Mouse (Mus musculus): ENCODE measurements around the gene Dda1.

The Dda1 gene

DNA sequence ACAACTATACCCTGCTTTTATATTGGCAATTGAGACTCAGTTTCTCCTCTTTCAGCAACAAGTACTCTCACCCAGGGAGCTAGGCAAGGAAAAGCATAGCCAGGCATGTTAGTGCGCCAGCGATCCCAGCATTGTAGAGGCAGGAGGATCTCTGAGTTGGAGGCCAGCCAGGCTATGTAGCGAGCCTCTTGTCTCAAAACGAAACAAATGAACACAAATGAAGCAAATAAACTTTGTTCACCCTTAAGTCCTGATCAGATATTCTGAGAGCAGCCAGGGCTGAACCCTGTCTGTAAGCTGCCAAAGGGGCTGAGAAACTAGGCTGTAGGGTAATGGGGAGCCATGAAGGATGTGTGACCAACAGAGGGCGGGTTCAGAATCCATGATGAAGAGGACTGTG lies 26.8 kb downstream of the Dda1 start:
- DNase-seq (ENCODE audit: low spot score in 2 of 2): no peak

DNA sequence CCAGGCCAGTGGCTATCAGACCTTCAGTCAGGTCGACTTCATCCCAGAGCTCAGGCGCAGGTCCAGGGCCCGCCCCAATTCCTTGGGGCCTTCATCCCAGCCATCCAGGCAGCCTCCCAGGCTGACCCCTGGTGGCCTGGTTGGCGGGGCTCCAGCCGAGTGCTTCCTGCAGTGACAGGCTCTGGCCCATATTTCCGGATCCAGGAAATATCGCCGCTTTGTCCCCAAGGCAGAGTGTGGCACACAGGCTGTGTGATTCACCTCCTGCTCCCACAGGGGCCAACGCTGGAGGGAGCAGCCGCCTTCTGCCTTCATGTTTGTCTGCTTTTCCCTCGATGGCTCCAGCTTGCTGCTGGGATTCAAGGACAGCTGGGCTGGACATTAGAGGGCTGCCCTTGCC lies 27.5 kb downstream of the Dda1 start:
- DNase-seq (ENCODE audit: low spot score in 2 of 2): peak; percentile 53 to 60

DNA sequence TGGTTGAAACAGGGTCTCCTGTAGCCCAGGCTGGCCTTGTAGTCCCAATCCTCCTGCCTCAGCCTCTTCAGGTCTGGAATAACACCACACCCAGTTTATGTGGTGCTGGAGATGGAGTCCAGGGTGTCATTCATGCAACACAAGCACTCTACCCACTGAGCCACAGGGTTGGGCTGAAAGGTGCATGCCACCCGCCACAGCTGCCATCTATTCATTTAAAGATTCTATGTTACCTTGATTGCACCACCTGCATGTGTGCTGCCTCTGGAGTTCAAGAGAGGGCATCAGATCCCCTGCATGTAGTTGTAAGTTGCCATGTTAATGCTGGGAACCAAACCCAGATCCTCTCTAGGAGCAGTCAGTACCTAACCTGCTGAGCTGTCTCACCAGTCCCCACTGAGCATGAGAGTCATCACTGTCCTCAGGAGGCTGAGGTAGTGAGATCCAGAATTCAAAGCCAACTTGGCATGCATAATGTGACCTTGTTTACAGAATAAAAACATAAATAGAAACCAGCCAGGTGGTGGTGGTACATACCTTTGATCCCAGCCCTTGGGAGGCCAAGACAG lies 28.2 kb downstream of the Dda1 start:
- no peak for DNase-seq (ENCODE audit: low spot score in 2 of 2)

DNA sequence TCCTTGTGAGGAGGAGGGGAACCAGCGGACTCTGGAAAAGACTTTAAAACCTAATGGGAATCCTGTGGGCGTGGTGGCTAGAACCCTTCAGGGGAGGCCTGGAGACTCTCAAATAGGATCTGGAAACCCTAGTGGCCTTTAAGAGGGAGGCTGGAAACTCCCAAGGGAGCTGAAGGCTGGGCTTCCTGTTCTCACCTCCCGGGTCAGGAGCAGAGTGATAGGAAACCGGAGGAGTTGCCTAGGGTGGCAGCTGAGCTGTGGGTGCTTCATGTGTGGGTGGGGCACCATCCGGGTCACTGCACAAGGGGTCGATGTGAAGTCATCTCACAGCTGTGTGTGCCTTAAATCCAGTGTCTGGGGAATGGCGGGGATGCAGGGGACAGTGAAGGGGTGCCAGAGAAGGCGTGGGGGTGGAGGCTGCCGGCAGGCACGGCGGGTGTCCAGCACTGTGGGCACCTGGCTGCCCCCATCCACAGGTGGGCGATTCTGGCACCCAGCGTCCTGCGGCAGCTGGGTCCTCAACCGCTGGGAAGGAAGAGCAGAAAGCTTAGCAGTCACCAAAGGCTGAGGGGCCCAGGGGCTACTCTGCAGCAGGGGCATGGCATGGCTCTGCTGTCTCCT lies 29.0 kb downstream of the Dda1 start:
- DNase-seq (ENCODE audit: low spot score in 2 of 2): no peak

DNA sequence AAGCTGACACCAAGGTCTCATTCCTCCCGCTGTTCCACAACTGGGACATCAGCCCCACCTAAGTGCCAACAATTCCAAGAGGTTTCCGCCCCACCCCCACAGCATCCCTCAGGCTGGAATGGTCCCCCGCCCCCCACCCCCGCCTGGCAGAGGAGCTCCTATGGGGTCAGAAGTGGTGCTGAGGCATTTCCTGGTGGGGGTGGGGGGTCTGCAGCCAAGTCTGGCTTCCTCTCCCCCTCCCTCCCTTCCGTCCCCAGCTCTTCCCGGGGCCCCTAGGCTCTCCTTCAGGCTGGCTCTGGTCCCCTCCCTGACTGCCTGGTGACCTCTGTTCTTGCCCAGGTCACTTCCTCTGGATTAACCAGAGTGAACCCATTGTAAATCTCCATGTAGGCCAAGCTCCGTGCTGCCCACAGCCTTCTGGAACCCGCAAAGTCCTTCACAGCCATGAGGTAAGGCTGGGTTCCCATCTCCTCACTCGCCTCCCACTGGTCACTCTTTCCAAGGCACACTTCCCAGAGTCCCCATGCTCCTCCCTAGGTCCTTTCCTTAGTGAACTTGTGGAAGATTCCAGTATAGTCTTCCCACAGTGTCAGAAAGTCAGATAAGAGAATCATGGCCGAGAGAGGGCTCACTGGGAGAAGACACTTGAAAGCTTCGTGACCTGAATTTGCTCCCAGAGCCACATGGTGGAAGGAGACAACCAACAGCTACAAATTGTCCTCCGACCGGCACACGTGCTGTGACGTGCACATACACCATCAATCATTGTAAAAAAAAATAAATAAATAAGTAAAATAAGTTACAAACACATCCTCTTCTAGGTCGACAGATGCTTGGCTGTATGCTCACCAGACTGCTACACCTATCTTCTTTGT lies 30.1 kb downstream of the Dda1 start:
- DNase-seq (ENCODE audit: low spot score in 2 of 2): no peak

DNA sequence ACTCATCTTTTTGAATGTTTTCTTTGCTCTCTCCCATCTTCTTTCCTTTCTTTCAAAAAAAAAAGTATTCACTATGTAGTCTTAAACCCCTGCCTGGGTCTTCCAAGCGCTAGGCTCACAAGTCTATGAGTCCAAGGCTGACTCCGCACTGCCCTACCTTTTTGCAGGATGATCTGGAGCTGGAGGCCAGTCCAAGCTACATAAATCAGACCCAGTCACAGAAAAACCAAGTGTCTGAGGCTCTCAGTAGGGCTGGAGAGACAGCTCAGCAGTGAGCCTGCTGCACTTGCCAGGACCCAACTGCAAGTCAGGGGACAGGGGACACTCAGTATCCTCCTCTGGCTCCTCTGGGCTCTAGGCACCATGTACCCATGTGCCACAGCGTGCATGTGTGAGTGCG lies 35.4 kb downstream of the Dda1 start:
- DNase-seq (ENCODE audit: low spot score in 2 of 2): no peak

DNA sequence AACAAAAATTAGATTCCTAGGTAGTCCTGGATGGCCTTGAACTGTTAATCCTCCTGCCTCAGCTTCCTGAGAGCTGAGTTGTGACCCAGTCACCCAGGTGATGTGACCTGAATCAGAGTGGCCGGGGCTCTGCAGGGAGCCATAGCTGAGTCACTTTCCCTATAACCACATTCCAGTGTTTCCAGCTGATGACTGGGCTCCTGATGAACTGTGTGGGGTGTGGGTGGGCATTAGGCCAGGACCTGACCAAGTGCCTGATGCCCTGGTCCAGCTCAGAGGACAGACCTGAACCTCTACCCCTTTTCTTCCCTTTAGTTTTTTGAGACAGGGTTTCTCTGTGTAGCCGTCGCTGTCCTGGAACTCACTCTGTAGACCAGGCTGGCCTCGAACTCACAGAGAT lies 36.3 kb downstream of the Dda1 start:
- no peak for DNase-seq (ENCODE audit: low spot score in 2 of 2)

DNA sequence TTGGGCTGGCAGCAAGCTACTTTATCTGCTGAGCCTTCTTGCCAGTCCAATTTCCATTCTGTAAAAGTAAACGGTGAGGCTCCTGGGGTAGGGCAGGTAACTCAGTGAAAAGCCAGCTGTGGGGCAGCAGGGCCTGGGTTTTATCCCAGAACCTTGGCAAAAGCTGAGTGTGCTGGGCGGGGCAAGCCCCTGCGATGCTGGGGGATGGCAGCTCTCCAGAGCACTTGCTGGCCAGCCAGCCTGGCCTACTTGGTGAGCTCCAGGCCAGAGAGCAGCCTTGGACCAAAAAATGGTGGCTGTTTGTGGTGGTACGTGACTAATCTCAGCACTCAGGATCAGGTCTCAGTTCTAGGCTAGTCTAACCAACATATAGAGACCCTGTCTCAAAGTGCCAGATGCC lies 37.0 kb downstream of the Dda1 start:
- no peak for DNase-seq (ENCODE audit: low spot score in 2 of 2)

DNA sequence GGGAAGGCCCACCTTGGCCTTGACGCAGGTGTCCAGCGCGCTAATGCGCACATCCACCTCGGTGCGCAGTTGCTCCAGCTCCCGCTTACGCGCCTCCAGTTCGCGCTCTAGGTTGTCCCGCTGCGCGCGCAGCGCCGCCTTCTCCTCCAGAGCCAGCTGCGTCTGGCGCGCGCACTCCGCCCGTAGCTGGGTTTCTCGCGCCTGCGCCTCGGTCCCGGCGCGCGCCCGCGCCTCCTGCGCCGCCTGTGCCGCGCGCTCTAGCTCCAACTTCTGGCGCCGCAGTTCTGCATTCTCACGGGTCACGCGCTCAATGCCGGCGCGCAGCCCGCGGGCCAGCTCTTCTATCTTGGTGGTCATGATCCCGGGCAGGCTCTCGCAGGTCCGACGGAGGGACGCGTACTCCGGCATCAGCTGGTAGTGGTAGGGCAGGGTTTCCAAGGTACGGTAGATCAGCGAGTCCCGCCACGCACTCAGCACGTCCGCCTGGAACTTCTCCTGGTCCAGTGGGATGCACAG lies 38.6 kb downstream of the Dda1 start:
- peak; percentile 34 to 67 for DNase-seq (ENCODE audit: low spot score in 2 of 2)

DNA sequence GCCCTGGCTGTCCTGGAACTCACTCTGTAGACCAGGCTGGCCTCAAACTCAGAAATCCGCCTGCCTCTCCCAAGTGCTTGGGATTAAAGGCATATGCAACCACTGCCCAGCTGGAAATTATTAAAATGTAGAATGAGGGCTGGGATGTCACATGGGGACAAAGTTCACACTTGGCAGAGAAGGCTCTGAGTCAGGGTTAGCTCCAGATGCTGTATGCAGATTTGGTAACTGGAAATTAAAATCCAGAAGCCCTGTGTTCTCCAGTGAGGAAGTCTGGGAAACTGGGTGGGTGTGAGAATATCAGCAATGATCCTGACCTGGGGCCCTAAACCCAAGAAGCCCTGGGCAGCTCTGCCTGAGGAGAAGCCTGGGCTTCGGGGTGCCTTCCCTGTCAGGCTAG lies 40.3 kb downstream of the Dda1 start:
- no peak for DNase-seq (ENCODE audit: low spot score in 2 of 2)

DNA sequence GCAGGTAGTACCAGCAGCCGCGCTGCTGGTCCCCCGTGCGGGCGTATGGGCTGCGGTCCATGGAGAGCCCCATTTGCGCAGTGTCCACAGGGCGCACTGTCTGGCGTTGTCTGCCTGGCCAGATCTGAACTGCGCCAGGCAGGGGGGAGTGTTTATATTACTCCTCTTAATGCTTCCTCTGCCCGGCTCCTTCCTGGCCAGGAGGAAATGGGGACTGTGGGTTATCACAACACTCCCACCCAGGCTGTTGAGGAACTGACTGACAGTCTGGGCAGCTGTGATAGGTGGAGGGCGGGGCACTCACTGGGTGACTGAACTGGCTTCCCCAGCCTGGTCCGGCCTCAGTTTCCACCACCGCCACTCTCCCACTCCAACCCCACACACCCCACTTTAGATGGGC lies 42.6 kb downstream of the Dda1 start, which contains the start of gene Plvap:
Gene Plvap (minus strand): TSS at position 109 of the 400 bp plus-strand sequence.
- DNase-seq (ENCODE audit: low spot score in 2 of 2): no peak

DNA sequence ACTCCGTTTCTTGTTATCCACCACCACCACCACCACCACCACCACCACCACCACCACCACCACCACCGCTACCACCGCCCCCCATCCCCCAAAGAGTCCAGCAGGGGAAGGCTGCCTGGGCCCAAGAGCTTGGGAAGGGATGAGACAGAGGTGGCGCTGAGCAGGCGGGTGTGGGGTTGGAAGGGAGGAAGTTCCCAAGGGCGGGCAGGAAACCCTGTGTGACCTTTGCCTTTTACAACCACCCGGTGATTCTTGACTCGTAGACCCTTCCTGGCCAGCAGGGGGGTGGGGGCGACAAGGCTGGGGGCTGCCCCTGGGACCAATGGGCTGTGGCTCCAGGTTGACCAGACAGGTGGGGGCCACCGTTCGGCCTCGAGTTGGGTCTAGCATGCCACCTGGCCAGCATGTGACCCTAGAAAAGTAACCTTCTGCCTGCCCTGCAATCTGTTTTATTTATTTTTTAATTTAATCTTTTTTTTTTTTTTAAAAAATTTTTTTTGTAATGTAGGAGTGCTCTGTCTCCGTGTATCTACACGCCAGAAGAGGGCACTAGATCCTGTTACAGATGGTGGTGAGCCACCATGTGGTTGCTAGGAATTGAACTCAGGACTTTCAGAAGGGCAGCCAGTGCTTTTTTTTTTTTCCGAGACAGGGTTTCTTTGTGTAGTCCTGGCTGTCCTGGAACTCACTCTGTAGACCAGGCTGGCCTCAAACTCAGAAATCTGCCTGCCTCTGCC lies 44.2 kb downstream of the Dda1 start:
- no peak for DNase-seq (ENCODE audit: low spot score in 2 of 2)

DNA sequence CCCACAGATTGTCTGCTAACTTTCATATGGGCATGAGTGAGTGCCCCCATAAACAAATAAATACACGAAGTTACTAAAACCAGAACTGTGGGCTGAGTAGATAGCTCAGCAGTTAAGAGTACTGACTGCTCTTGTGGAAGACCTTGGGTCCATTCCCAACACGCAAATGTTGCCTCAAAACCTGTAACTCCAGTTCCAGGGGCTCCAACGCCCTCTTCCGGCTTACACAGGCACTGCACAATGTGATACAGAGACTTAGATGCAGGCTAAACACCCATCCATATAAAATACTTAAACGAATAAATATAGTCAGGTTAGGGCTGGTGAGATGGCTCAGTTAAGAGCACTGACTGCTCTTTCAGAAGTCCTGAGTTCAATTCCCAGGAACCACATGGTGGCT lies 46.0 kb downstream of the Dda1 start:
- DNase-seq (ENCODE audit: low spot score in 2 of 2): no peak

DNA sequence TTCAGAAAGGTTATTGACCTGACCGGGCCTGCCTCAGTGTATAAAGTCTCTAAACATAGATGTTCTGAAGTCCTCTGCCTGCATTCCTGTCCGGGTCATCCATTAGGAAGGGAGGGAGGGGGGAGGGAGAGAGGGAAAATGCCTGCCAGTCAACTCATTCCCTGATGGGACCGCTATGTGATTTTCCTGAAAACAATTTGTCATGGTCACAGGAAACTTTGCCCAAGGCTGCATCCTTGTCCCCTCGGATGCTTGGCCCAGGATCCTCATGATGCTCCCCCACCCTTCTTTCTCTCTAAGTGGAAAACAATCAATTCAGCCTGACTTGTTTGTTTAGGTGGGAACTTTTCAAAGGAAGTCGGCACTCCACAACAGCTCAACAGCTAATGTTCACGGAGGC lies 47.8 kb downstream of the Dda1 start:
- DNase-seq (ENCODE audit: low spot score in 2 of 2): no peak

DNA sequence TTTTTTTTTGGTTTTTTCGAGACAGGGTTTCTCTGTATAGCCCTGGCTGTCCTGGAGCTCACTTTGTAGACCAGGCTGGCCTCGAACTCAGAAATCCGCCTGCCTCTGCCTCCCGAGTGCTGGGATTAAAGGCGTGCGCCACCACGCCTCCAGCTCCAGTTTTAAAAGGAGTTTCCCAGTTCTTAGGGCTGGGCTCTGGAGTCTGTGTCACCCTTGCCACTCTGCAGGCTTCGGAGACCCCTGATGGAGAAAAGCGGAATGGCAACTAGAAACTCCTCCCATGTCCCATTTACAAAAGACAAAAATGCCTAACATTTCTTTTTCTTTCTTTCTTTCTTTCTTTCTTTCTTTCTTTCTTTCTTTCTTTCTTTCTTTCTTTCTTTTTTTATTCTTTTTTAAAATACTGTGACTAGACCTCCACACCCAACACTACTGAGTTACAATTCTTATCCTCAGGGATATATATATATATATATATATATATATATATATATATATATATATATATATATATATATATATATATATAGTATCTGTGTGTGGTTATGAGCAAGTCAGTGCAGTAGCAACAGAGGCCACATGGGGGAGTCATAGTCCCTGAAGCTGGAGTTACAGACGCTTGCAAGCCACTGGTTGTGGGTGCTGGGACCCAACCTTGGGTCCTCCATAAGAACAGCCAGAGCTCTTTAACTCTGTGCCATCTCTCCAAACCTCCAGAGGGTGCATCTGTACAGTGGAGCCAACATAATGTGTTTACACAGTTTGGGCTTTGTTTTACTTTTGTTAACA lies 50.2 kb downstream of the Dda1 start:
- peak in 1 of 2 experiments; percentile 66 for DNase-seq (ENCODE audit: low spot score in 2 of 2)

DNA sequence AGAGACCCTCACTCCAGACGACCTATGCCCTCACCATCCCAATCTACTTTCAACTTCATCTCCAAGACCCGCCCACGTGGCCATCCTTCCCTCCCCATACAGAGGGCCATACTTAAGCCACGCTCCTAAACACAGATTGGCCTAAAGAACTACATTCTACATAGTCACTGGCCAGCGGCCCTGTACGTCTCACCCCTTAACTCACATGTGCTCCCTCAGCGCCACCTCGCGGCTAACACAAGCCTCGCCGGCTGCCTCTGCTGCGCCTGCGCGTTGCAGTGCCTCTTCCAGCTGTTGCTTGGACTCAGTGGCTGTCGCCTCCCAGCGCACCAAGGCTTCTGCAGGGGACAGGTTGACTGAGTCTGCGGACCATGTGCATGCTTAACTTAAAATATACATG lies 52.6 kb downstream of the Dda1 start:
- DNase-seq (ENCODE audit: low spot score in 2 of 2): peak; percentile 90 to 97

DNA sequence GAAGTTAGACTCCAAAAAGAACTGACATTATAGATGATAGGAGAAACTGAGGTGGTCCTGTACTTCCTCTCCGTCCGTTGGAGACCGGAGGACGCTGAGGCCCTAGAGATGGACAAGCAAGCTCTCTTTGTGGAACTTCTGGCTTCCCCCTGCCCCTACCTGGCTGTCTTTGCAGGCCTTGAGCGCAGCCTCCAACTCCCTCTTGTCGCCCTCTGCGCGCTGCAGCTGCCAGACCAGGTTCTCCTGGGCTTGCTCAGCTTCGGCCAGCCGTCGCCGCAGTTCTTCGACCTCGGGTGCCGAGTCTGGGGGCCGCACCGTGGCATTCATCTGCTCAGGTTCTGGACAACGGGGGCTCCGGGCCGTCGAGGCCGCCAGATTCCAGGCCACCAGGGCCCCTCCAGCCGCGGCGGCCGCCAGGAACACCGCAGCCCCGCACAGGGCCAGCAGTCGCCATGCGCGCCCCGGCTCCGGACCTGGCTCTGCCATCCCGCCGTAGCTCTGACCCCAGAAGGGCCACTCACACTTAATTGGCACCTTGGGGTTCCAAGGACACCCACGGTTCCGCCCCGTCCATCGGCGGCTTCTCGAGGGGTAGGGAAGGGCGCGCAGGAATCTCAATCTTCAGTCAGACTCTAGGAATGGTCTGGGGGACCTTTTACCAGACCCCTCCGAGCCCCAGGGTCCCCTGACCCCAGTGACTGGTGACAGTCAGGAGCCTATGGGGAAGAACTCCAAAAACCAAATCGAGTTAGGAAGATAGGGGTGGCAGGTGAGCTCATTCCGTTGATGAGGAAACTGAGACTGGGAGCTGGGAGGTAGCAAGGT lies 56.4 kb downstream of the Dda1 start, which contains the start of gene Ccdc194:
Gene Ccdc194 (minus strand): TSS at position 486 of the 825 bp plus-strand sequence.
- DNase-seq (ENCODE audit: low spot score in 2 of 2): no peak

Measured in cerebellum, postnatal 4 days (tissue).